Mouse (Mus musculus): ENCODE results near the gene Ahnak.
A peak's percentile ranks its signal among the peaks of the same experiment; 100 is the strongest.

GRCm38 (mm10) chr19:9027795-9028194, 38.7 kb downstream of the Ahnak start:
- no peak for TF ChIP-seq POLR2A (IDR thresholded peaks at IDR 0.05; ENCODE audit: insufficient read depth, low read length)
- TF ChIP-seq CTCF (IDR thresholded peaks at IDR 0.05; ENCODE audit: low read depth, low read length): no peak
- 0 out of 2 replicates have a peak, but pooled peaks have one; percentile 18 for TF ChIP-seq EP300 (IDR thresholded peaks at IDR 0.05; ENCODE audit: insufficient read depth, low read depth, low read length)

Data from ES-Bruce4 (cell line).